Mouse (Mus musculus) stomach, embryonic 16.5 days (tissue): ENCODE measurements around the gene Parvg. TPM values are rescaled to one million over a fixed set of nuclear protein-coding genes. Genes with fewer than 3 reads are reported as not detected.

Source experiments
- ATAC-seq: fragments of 200-750 bp; cut with Nextera tagmentation; 2 replicates; pipeline ENCODE4 v1.8.0; 2017; ENCODE audit warnings: moderate number of reproducible peaks, moderate TSS enrichment; ENCODE audit not compliant: insufficient read depth, low FRiP score
- H3K27ac ChIP-seq: fragments of 300-500 bp; sonication (generic); 2 replicates; pipeline ENCODE4 v1.5.1; 2014; ENCODE audit warnings: low read length
- H3K27me3 ChIP-seq: fragments of 300-500 bp; sonication (generic); 2 replicates; pipeline ENCODE4 v1.6.1; 2014; ENCODE audit warnings: low read length, control low read depth, mixed read lengths; ENCODE audit not compliant: control insufficient read depth, insufficient read depth
- H3K36me3 ChIP-seq: fragments of 300-500 bp; sonication (generic); 2 replicates; pipeline ENCODE4 v1.6.1; 2014; ENCODE audit warnings: low read length; ENCODE audit not compliant: control insufficient read depth, insufficient read depth
- H3K4me1 ChIP-seq: fragments of 300-500 bp; sonication (generic); 2 replicates; pipeline ENCODE4 v1.6.1; 2014; ENCODE audit warnings: low read length, control low read depth, mixed read lengths; ENCODE audit not compliant: control insufficient read depth, insufficient read depth
- H3K4me2 ChIP-seq: fragments of 300-500 bp; sonication (generic); 2 replicates; pipeline ENCODE4 v1.6.1; 2014; ENCODE audit warnings: low read depth, low read length, mixed read lengths
- H3K4me3 ChIP-seq: fragments of 300-500 bp; sonication (generic); replicated peaks from 2 replicates; pipeline ENCODE4 v1.5.1; 2014; ENCODE audit warnings: mild to moderate bottlenecking, low read length
- H3K9ac ChIP-seq: fragments of 300-500 bp; sonication (generic); 2 replicates; pipeline ENCODE4 v1.6.1; 2014; ENCODE audit warnings: low read length
- H3K9me3 ChIP-seq: fragments of 300-500 bp; sonication (generic); replicated peaks from 2 replicates; pipeline ENCODE4 v1.6.1; 2016; ENCODE audit warnings: low read length, control low read depth; ENCODE audit not compliant: control insufficient read depth
- WGBS: fragments of 180-500 bp; shearing (Covaris S2); extraction: QIAGEN DNeasy Blood & Tissue Kit; methylation state at CpG from one replicate; pipeline ENCODE4 v1.1.7; 2014; 5-methylcytosine and 5-hydroxymethylcytosine counted together
- polyA plus RNA-seq: library from polyadenylated mRNA; unstranded; fragments of >200 nt; fragmentation: Nextera tagmentation; extraction: Ambion mirVana; gene quantifications from 2 replicates; pipeline ENCODE4 v1.2.1, GENCODE M21; 2015

Gene Parvg
- polyA plus RNA-seq: 3.7 and 4.3 TPM in 2 replicates

DNA sequence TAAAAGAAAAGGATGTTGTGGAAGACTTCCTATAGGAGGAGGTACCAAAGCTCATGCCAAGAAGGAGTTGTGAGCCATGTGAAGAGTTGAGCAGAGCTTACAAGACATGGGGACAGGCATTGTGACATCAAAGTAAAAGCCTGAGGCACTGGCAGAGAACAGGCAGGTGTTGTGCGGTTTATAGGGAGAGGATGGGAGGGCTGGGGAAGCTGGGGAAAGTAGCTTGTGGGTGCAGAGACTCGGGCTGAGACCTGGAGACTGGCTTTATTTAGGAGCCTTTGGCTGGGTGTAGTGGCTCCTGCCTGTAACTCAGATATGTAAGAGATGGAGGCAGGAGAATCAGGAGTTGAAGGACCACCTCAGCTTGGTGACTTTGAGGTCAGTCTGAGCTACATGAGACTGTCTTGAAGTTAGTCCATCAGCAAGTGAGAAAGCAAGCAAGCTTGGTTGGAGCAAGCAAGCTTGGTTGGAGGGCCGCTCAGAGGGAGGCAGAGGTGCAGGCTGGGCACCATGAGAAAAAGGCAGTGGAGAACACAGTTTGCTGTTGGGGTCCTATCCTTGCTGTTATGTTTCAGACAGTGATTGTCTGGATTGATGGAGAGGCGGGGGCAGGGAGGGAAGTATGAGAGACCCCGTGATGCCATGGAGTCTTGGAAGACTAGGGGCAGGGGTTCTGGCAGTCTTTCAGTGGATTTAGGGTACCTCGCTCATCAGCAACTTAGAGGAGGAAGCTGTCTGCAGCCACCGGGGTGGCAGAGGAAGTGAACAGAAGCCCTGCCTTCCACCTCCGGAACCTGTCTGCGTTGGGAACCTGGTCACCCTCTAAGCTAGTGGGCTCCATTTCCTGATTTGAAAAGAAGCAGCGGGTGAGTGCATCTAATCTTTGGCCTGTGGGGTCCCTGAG, at the start of gene Parvg:
TSS of gene Parvg (plus strand) at position 61 of the 904 bp plus-strand sequence.
- Histone ChIP-seq H3K4me2 (no peak within 1 kb of the TSS), H3K9me3 (no peaks in the 10 kb centered on the region), H3K27ac (no peak within 1 kb of the TSS), H3K36me3 (no peaks in the 10 kb centered on the region), H3K9ac (no peak within 1 kb of the TSS), H3K4me3 (no peak within 1 kb of the TSS), H3K27me3 (no peaks in the 10 kb centered on the region), H3K4me1 (peaks cover 3% of the 10 kb centered on the region; the same call in 1 of the 2 replicates)
- no peak for ATAC-seq
- 68% methylated on average over 10 of the region's 10 CpGs for WGBS

DNA sequence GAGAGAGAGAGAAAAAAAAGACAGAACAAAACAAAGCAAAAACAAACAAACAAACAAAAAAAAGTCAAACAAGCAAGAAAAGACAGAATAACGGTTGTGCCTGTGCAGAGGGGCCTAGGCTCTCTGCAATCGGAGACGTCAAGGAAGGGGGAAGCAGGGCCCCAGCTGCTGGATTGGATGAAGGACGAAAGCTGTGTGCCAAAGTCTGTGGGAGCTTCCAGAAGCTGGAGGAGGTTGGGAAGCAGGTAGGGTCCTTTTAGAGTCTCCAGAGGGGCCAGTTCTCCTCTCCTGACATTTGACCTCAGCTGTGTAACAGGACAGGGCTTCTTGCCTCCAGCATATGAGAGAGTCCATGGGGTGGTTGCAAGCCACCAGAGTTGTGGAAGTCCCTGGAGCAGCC, 47.8 kb upstream of the Parvg start:
- 62% methylated on average over 4 of the region's 4 CpGs for WGBS
- H3K27ac ChIP-seq: no peak overlapping the region
- no peaks in the 10 kb centered on the region for H3K9me3 ChIP-seq
- H3K4me2 ChIP-seq: no peak overlapping the region
- H3K4me1 ChIP-seq: no peaks in the 10 kb centered on the region
- H3K27me3 ChIP-seq: no peaks in the 10 kb centered on the region
- H3K4me3 ChIP-seq: no peak overlapping the region
- H3K36me3 ChIP-seq: no peaks in the 10 kb centered on the region
- no peak for ATAC-seq
- no peak overlapping the region for H3K9ac ChIP-seq

DNA sequence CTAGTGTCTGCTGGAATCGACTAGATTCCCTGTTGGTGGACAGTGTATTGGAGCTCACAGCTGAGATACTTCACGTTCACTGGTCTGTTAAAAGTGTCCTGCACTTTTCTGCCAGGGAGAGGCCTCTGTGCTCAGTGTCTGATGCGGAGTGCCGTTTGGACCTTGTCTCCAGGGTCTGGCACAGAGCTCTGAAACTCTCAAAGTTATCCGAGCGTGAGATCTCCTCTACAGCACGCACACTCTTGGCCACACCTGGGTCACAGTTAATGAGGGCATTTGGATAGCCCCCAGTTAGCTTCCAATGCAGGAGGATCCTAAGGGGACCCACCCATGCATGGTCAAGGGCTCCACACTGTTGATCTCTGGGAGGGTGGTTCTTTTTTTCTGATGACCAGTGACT, 45.7 kb upstream of the Parvg start:
- no peak for ATAC-seq
- no peak overlapping the region for H3K4me2 ChIP-seq
- no peak overlapping the region for H3K9ac ChIP-seq
- no peak overlapping the region for H3K27ac ChIP-seq
- H3K9me3 ChIP-seq: no peaks in the 10 kb centered on the region
- H3K27me3 ChIP-seq: no peaks in the 10 kb centered on the region
- no peaks in the 10 kb centered on the region for H3K4me1 ChIP-seq
- no peaks in the 10 kb centered on the region for H3K36me3 ChIP-seq
- 76% methylated on average over 7 of the region's 7 CpGs for WGBS
- no peak overlapping the region for H3K4me3 ChIP-seq

- Histone ChIP-seq H3K4me2 (no peak overlapping the region), H3K4me3 (no peak overlapping the region), H3K27ac (no peak overlapping the region), H3K9me3 (no peaks in the 10 kb centered on the region), H3K27me3 (no peaks in the 10 kb centered on the region), H3K36me3 (no peaks in the 10 kb centered on the region), H3K9ac (no peak overlapping the region), H3K4me1 (no peaks in the 10 kb centered on the region)
- no peak for ATAC-seq
- 49% methylated on average over 7 of the region's 7 CpGs for WGBS
Measured at GRCm38 (mm10) chr15:84278656-84279055, 45.2 kb upstream of the Parvg start.

DNA sequence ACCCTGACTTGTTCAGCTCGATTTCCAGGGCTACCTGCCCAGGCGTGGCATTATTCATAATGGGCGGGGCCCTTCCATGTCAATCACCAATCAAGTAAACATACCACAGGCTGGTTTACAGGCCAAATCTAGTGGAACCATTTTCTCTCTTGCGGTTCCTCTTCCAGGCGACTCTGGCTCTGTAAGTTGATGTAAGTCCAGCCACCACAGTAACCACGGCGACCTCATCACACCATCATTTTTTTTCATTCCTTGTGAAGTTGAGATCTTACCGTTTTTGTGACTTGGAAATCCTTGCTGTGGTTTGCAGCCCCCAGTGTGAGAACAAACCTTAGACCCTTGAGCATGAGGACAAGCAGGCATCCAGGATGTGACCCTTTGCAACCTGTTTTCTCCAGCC, 43.5 kb upstream of the Parvg start:
- Histone ChIP-seq H3K9me3 (no peaks in the 10 kb centered on the region), H3K27me3 (no peaks in the 10 kb centered on the region), H3K36me3 (no peaks in the 10 kb centered on the region), H3K4me1 (no peaks in the 10 kb centered on the region), H3K27ac (no peak overlapping the region), H3K9ac (no peak overlapping the region), H3K4me3 (no peak overlapping the region), H3K4me2 (no peak overlapping the region)
- WGBS: 70% methylated on average over 8 of the region's 8 CpGs
- ATAC-seq: no peak

- no peak overlapping the region for H3K9ac ChIP-seq
- H3K4me3 ChIP-seq: no peak overlapping the region
- no peak overlapping the region for H3K27ac ChIP-seq
- 81% methylated on average over 11 of the region's 11 CpGs for WGBS
- H3K27me3 ChIP-seq: no peaks in the 10 kb centered on the region
- no peaks in the 10 kb centered on the region for H3K36me3 ChIP-seq
- no peaks in the 10 kb centered on the region for H3K4me1 ChIP-seq
- ATAC-seq: no peak
- H3K9me3 ChIP-seq: no peaks in the 10 kb centered on the region
- no peak overlapping the region for H3K4me2 ChIP-seq
Measured at GRCm38 (mm10) chr15:84280712-84281347, 43.0 kb upstream of the Parvg start.

DNA sequence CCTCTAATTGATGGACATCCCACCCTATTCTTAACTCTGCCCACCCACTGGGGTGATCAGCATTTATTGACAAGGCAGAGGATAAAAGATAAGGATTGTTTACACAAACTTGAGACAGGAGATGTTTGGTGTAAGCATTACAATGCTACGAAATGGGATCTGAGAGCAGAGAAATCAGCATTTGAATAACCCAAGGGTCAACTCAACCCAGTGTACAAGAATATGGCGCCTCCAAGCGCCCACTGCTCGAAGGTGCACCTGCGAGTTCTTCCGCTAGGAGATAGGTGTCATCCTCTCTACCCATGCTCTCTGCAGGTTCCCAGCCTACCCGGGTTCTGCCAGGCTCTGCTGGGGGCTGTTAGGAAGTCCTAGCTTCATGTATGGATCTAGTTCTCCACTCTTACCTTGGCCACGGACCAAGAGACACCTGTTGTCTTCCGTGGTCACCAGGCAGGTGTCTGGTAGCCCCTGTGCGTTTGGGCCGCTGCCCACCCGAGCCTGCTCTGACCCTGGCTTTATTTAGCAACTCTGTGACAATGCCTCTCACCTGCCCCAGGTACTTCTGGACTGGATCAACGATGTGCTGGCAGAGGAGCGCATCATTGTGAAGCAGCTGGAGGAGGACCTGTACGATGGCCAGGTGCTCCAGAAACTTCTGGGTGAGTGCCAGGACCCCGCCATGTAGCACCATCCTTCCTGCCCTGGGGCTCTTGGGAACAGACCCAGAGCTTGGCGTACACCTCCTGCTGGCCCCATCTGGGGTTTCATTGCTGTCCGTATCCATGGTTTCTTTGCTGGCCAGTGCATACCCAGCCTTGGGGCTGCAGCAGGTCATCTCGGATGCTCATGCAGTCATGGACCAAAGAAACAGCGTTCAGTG, 41.4 kb upstream of the Parvg start:
- H3K27ac ChIP-seq: no peak overlapping the region
- H3K9me3 ChIP-seq: no peaks in the 10 kb centered on the region

GRCm38 (mm10) chr15:84284059-84284458, 39.8 kb upstream of the Parvg start:
- Histone ChIP-seq H3K36me3 (no peaks in the 10 kb centered on the region), H3K9ac (no peak overlapping the region), H3K27ac (no peak overlapping the region), H3K4me3 (no peak overlapping the region), H3K4me1 (no peaks in the 10 kb centered on the region), H3K9me3 (no peaks in the 10 kb centered on the region), H3K4me2 (no peak overlapping the region), H3K27me3 (no peaks in the 10 kb centered on the region)
- ATAC-seq: no peak
- WGBS: 63% methylated on average over 5 of the region's 5 CpGs

More for the DNA sequence above, 41.4 kb upstream of the Parvg start:
- Histone ChIP-seq H3K4me1 (no peaks in the 10 kb centered on the region), H3K27me3 (no peaks in the 10 kb centered on the region), H3K4me3 (no peak overlapping the region), H3K9ac (no peak overlapping the region), H3K36me3 (no peaks in the 10 kb centered on the region), H3K4me2 (no peak overlapping the region)
- no peak for ATAC-seq
- WGBS: 69% methylated on average over 20 of the region's 20 CpGs
